Mouse (Mus musculus) lung, adult 2 months (tissue): Measurements from ENCODE around the gene Katnb1.

Experiments used
- CTCF ChIP-seq: fragments of 200-500 bp; IDR thresholded peaks from 2 replicates; pipeline ENCODE4 v1.5.1; 2011; ENCODE audit warnings: mild to moderate bottlenecking, low read length, control low read depth; ENCODE audit not compliant: insufficient read depth
- POLR2A ChIP-seq: fragments of 200-500 bp; IDR thresholded peaks from 2 replicates; pipeline ENCODE4 v1.6.1; 2011; ENCODE audit warnings: low read depth, mild to moderate bottlenecking, control low read depth, low read length, borderline replicate concordance; ENCODE audit errors: extremely low read depth

GRCm38 (mm10) chr8:95137641-95138098 lies 56.7 kb downstream of the Katnb1 start:
- TF ChIP-seq POLR2A: no peak
- TF ChIP-seq CTCF: no peak
